Comparison of ENCODE assay signal across 16 mouse cellular contexts in genomic region chr9:24284239-24285084, GRCm38 (mm10).
DNase-seq lines count a peak whose midpoint lies in the region; ATAC-seq lines count a peak whose summit lies in the region.
"Had no signal": no experiment of that assay in that cellular context is flagged by ENCODE, and none has a peak within 500 bp of the region (broad histone marks: within the 10 kb centered on the region; RNA-seq: fewer than 3 reads in every experiment).

No protein-coding gene starts in this region.

- peak overlapping the region; percentile 75 for H3K27ac ChIP-seq in forebrain, embryonic 15.5 days (replicated peaks)
- H3K27ac ChIP-seq in forebrain, embryonic 13.5 days = no peak overlapping the region
- H3K27ac ChIP-seq in liver, embryonic 15.5 days (replicated peaks) = no peak overlapping the region
- H3K27ac ChIP-seq: heart, embryonic 10.5 days; hindbrain, embryonic 13.5 days; midbrain, embryonic 10.5 days; neural tube, embryonic 13.5 days had no signal

- H3K36me3 ChIP-seq in forebrain, embryonic 15.5 days = no peaks in the 10 kb centered on the region
- no peaks in the 10 kb centered on the region for H3K36me3 ChIP-seq in forebrain, embryonic 13.5 days (ENCODE audit: poor library complexity, severe bottlenecking)
- no peaks in the 10 kb centered on the region for H3K36me3 ChIP-seq in liver, embryonic 15.5 days (replicated peaks)
- H3K36me3 ChIP-seq: heart, embryonic 10.5 days; hindbrain, embryonic 13.5 days; midbrain, embryonic 10.5 days; neural tube, embryonic 13.5 days had no signal

- DNase-seq in ES-CJ7 (ENCODE audit: low read depth, low spot score) = peak; percentile 12
- DNase-seq in c-Kit-negative CD71-positive TER-119-positive erythroid progenitor cells, embryonic 14.5 days (ENCODE audit: low read depth, low spot score) = peak; percentile 33
- no peak for DNase-seq in lung, postnatal 25 days (ENCODE audit: low spot score)
- DNase-seq in cerebellum, adult 11-12 months = no peak
- DNase-seq: gastrocnemius, postnatal 25 days; heart, postnatal 10 days; lung, postnatal 14 days; thymus, postnatal 36 days had no signal

- no peak overlapping the region for H3K4me2 ChIP-seq in forebrain, embryonic 15.5 days (replicated peaks)
- H3K4me2 ChIP-seq in forebrain, embryonic 13.5 days = no peak overlapping the region
- no peak overlapping the region for H3K4me2 ChIP-seq in liver, embryonic 15.5 days
- H3K4me2 ChIP-seq: hindbrain, embryonic 13.5 days; neural tube, embryonic 13.5 days had no signal

- no peak for ATAC-seq in forebrain, embryonic 15.5 days (replicated peaks)
- no peak for ATAC-seq in forebrain, embryonic 13.5 days
- 0 out of 2 replicates have a peak, but pooled peaks have one; percentile 19 for ATAC-seq in liver, embryonic 15.5 days (ENCODE audit: insufficient read depth)
- ATAC-seq in granulocyte monocyte progenitor cell, adult 5-6 weeks (replicated peaks; ENCODE audit: poor library complexity, severe bottlenecking) = no peak

- H3K4me1 ChIP-seq in forebrain, embryonic 15.5 days = peaks cover 9% of the 10 kb centered on the region; the same call in 1 of the 2 replicates
- H3K4me1 ChIP-seq in forebrain, embryonic 13.5 days = no peaks in the 10 kb centered on the region
- H3K4me1 ChIP-seq in liver, embryonic 15.5 days (replicated peaks) = peaks cover 39% of the 10 kb centered on the region
- H3K4me1 ChIP-seq: hindbrain, embryonic 13.5 days; midbrain, embryonic 10.5 days; neural tube, embryonic 13.5 days had no signal

- no peaks in the 10 kb centered on the region for H3K27me3 ChIP-seq in forebrain, embryonic 15.5 days
- no peaks in the 10 kb centered on the region for H3K27me3 ChIP-seq in forebrain, embryonic 13.5 days
- H3K27me3 ChIP-seq in liver, embryonic 15.5 days = no peaks in the 10 kb centered on the region
- H3K27me3 ChIP-seq: hindbrain, embryonic 13.5 days; neural tube, embryonic 13.5 days had no signal

- H3K9me3 ChIP-seq in forebrain, embryonic 15.5 days = no peaks in the 10 kb centered on the region
- no peaks in the 10 kb centered on the region for H3K9me3 ChIP-seq in forebrain, embryonic 13.5 days (replicated peaks)
- H3K9me3 ChIP-seq in liver, embryonic 15.5 days (replicated peaks) = no peaks in the 10 kb centered on the region
- H3K9me3 ChIP-seq: heart, embryonic 10.5 days; hindbrain, embryonic 13.5 days; midbrain, embryonic 10.5 days; neural tube, embryonic 13.5 days had no signal

- H3K4me3 ChIP-seq in forebrain, embryonic 15.5 days = no peak overlapping the region
- H3K4me3 ChIP-seq in forebrain, embryonic 13.5 days = no peak overlapping the region
- no peak overlapping the region for H3K4me3 ChIP-seq in liver, embryonic 15.5 days (replicated peaks)
- H3K4me3 ChIP-seq: heart, embryonic 10.5 days; hindbrain, embryonic 13.5 days; midbrain, embryonic 10.5 days; neural tube, embryonic 13.5 days had no signal

- H3K9ac ChIP-seq in forebrain, embryonic 15.5 days (replicated peaks) = no peak overlapping the region
- no peak overlapping the region for H3K9ac ChIP-seq in forebrain, embryonic 13.5 days
- H3K9ac ChIP-seq in liver, embryonic 15.5 days = no peak overlapping the region
- H3K9ac ChIP-seq: hindbrain, embryonic 13.5 days; neural tube, embryonic 13.5 days had no signal

- 74% methylated on average over 5 of the region's 5 CpGs for WGBS in forebrain, embryonic 15.5 days
- WGBS in forebrain, embryonic 13.5 days = 90% methylated on average over 5 of the region's 5 CpGs
- WGBS in liver, embryonic 15.5 days (ENCODE audit: insufficient replicate concordance) = 52% methylated on average over 5 of the region's 5 CpGs

Comparison
In these comparisons a context has a peak if more than half of its experiments do, and no peak if none do; other contexts are left out.
1. DNase-seq: peak in ES-CJ7 (single experiment) and c-Kit-negative CD71-positive TER-119-positive erythroid progenitor cells, embryonic 14.5 days (single experiment); none in lung, postnatal 25 days (single experiment) and cerebellum, adult 11-12 months (single experiment).